Mouse (Mus musculus) embryonic facial prominence, embryonic 14.5 days (tissue): ENCODE results near the gene Cldn6. TPM values are rescaled to one million over a fixed set of nuclear protein-coding genes. Genes with fewer than 3 reads are reported as not detected.

Experiments used
- ATAC-seq: fragments of 200-750 bp; cut with Nextera tagmentation; 2 replicates; pipeline ENCODE4 v1.8.0; 2017; ENCODE audit warnings: low read depth, moderate number of reproducible peaks, moderate TSS enrichment
- DNase-seq: peaks from one replicate; pipeline ENCODE4 v3.0.0-alpha.2; 2015; ENCODE audit warnings: low spot score
- H3K27ac ChIP-seq: fragments of 300-500 bp; sonication (generic); replicated peaks from 2 replicates; pipeline ENCODE4 v1.5.1; 2014; ENCODE audit warnings: low read depth, mild to moderate bottlenecking, low read length, moderate library complexity
- H3K27me3 ChIP-seq: fragments of 300-500 bp; sonication (generic); replicated peaks from 2 replicates; pipeline ENCODE4 v1.6.1; 2014; ENCODE audit warnings: low read length; ENCODE audit not compliant: control insufficient read depth, insufficient read depth
- H3K36me3 ChIP-seq: fragments of 300-500 bp; sonication (generic); 2 replicates; pipeline ENCODE4 v1.6.1; 2014; ENCODE audit warnings: low read length, mixed read lengths; ENCODE audit not compliant: control insufficient read depth, insufficient read depth
- H3K4me1 ChIP-seq: fragments of 300-500 bp; sonication (generic); 2 replicates; pipeline ENCODE4 v1.6.1; 2014; ENCODE audit warnings: antibody characterized with exemption, low read length; ENCODE audit not compliant: control insufficient read depth, insufficient read depth
- H3K4me2 ChIP-seq: fragments of 300-500 bp; sonication (generic); 2 replicates; pipeline ENCODE4 v1.6.1; 2014; ENCODE audit warnings: low read depth, mild to moderate bottlenecking, low read length, moderate library complexity, mixed read lengths
- H3K4me3 ChIP-seq: fragments of 300-500 bp; sonication (generic); 2 replicates; pipeline ENCODE4 v1.5.1; 2014; ENCODE audit warnings: low read depth, mild to moderate bottlenecking, low read length
- H3K9ac ChIP-seq: fragments of 300-500 bp; sonication (generic); 2 replicates; pipeline ENCODE4 v1.6.1; 2014; ENCODE audit warnings: low read depth, mild to moderate bottlenecking, low read length, moderate library complexity, mixed read lengths
- H3K9me3 ChIP-seq: fragments of 300-500 bp; sonication (generic); 2 replicates; pipeline ENCODE4 v1.6.1; 2016; ENCODE audit warnings: low read length; ENCODE audit not compliant: control insufficient read depth
- WGBS: fragments of 180-500 bp; shearing (Covaris S2); extraction: QIAGEN DNeasy Blood & Tissue Kit; methylation state at CpG from one replicate; pipeline ENCODE4 v1.1.7; 2014; 5-methylcytosine and 5-hydroxymethylcytosine counted together
- polyA plus RNA-seq: library from polyadenylated mRNA; unstranded; fragments of >200 nt; fragmentation: Nextera tagmentation; extraction: Ambion mirVana; gene quantifications from 2 replicates; pipeline ENCODE4 v1.2.1, GENCODE M21; 2014

Cldn6 gene
- polyA plus RNA-seq, 1 experiment from 2014 or later = 17.0 TPM

- Histone ChIP-seq H3K4me3 (no peak overlapping the region), H3K27me3 (peaks cover 1% of the 10 kb centered on the region; the same call in 1 of the 2 replicates), H3K4me2 (no peak overlapping the region), H3K9me3 (no peaks in the 10 kb centered on the region), H3K4me1 (no peaks in the 10 kb centered on the region), H3K9ac (no peak overlapping the region), H3K27ac (no peak overlapping the region), H3K36me3 (no peaks in the 10 kb centered on the region)
- 68% methylated on average over 2 of the region's 2 CpGs for WGBS
- DNase-seq (no peak), ATAC-seq (no peak)
Observed at GRCm38 (mm10) chr17:23654410-23654809, 24.6 kb upstream of the Cldn6 start.

- WGBS = 85% methylated on average over 3 of the region's 3 CpGs
- H3K9me3 ChIP-seq = no peaks in the 10 kb centered on the region
- ATAC-seq (no peak), DNase-seq (no peak)
- peaks cover 5% of the 10 kb centered on the region; the same call in 1 of the 2 replicates for H3K4me1 ChIP-seq
- H3K4me2 ChIP-seq = no peak overlapping the region
- H3K27me3 ChIP-seq = peaks cover 40% of the 10 kb centered on the region
- no peaks in the 10 kb centered on the region for H3K36me3 ChIP-seq
- H3K9ac ChIP-seq = no peak overlapping the region
- H3K27ac ChIP-seq = no peak overlapping the region
- no peak overlapping the region for H3K4me3 ChIP-seq
Observed at GRCm38 (mm10) chr17:23658450-23658849, 20.6 kb upstream of the Cldn6 start.

GRCm38 (mm10) chr17:23660117-23660875 lies 18.8 kb upstream of the Cldn6 start, which contains the start of gene Bicdl2:
Bicdl2 (plus strand) TSS chr17:23660506.
- no peaks in the 10 kb centered on the region for H3K9me3 ChIP-seq

DNA sequence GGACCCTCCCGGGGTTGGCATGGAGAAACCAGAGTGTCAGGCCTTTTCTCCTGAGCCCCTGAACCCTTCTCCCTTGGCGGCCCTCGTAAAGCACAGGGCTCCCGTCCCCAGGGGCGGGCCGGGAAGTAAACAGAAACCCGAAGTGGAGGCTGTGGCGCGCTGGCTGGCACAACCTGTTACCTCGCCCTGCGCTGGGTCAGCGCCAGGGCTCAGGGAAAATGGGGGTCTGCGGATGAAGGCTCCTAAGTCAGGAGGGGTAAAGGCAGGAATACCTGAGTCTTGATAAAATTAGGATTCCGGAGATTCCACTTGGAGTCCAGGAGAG lies 18.2 kb upstream of the Cldn6 start:
- no peak overlapping the region for H3K27ac ChIP-seq

More at GRCm38 (mm10) chr17:23660117-23660875, 18.8 kb upstream of the Cldn6 start, which contains the start of gene Bicdl2:
- Histone ChIP-seq H3K4me1 (peaks cover 11% of the 10 kb centered on the region; the same call in 1 of the 2 replicates), H3K4me2 (peak within 1 kb of the TSS; percentile 36), H3K27me3 (peaks cover 40% of the 10 kb centered on the region), H3K27ac (no peak within 1 kb of the TSS), H3K9ac (no peak within 1 kb of the TSS; the same call in 1 of the 2 replicates), H3K36me3 (no peaks in the 10 kb centered on the region), H3K4me3 (peak within 1 kb of the TSS; percentile 23)
- 4% methylated on average over 25 of the region's 27 CpGs for WGBS
- ATAC-seq (peak; percentile 42; the same call in 1 of the 2 replicates), DNase-seq (peak; percentile 65)

DNA sequence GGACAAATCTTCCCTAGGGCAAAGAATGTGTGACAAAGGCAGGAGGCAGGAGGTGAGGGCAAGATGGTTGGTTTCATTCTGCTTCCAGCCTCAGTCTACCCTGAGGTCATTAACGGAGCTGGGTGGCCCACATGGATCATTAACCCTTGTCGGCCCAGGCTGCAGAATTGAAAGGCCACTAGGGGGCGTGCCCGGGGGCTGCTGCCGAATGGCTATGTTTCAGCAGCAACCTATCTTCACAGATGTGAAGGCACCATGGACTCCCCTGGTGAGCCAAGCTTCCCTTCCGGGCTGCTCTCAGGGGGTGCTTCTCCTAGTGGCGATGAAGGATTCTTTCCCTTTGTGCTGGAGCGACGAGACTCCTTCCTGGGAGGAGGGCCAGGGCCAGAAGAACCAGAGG lies 17.5 kb upstream of the Cldn6 start:
- WGBS = 0% methylated on average over 9 of the region's 9 CpGs
- Histone ChIP-seq H3K4me2 (no peak overlapping the region), H3K27ac (no peak overlapping the region), H3K9me3 (no peaks in the 10 kb centered on the region), H3K9ac (no peak overlapping the region), H3K27me3 (peaks cover 40% of the 10 kb centered on the region), H3K4me3 (no peak overlapping the region), H3K36me3 (peaks cover 4% of the 10 kb centered on the region; the same call in 1 of the 2 replicates), H3K4me1 (peaks cover 11% of the 10 kb centered on the region; the same call in 1 of the 2 replicates)
- no peak for DNase-seq
- ATAC-seq = no peak

More for the DNA sequence above, 18.2 kb upstream of the Cldn6 start:
- peak; percentile 50 for DNase-seq
- Histone ChIP-seq H3K4me2 (peak overlapping the region; percentile 36), H3K36me3 (no peaks in the 10 kb centered on the region), H3K4me1 (peaks cover 11% of the 10 kb centered on the region; the same call in 1 of the 2 replicates), H3K4me3 (peak overlapping the region; percentile 23), H3K9me3 (no peaks in the 10 kb centered on the region), H3K27me3 (peaks cover 40% of the 10 kb centered on the region), H3K9ac (no peak overlapping the region)
- ATAC-seq = peak; percentile 59; the same call in 1 of the 2 replicates
- WGBS = 4% methylated on average over 14 of the region's 14 CpGs

- WGBS = 7% methylated on average over 5 of the region's 5 CpGs
- H3K4me2 ChIP-seq = no peak overlapping the region
Observed at GRCm38 (mm10) chr17:23664556-23665021, 14.5 kb upstream of the Cldn6 start.

GRCm38 (mm10) chr17:23665511-23665910 lies 13.5 kb upstream of the Cldn6 start:
- no peak for ATAC-seq
- H3K27ac ChIP-seq = no peak overlapping the region
- no peak overlapping the region for H3K4me2 ChIP-seq
- H3K9me3 ChIP-seq = no peaks in the 10 kb centered on the region
- peaks cover 27% of the 10 kb centered on the region for H3K27me3 ChIP-seq
- no peak for DNase-seq
- no peak overlapping the region for H3K4me3 ChIP-seq
- WGBS = 76% methylated on average over 14 of the region's 14 CpGs
- H3K36me3 ChIP-seq = peaks cover 40% of the 10 kb centered on the region
- 0 out of 2 replicates have a peak overlapping the region, but pooled peaks have one; percentile 5 for H3K9ac ChIP-seq
- H3K4me1 ChIP-seq = peaks cover 10% of the 10 kb centered on the region; the same call in 1 of the 2 replicates

More at GRCm38 (mm10) chr17:23664556-23665021, 14.5 kb upstream of the Cldn6 start:
- Histone ChIP-seq H3K4me1 (peaks cover 11% of the 10 kb centered on the region; the same call in 1 of the 2 replicates), H3K4me3 (no peak overlapping the region), H3K9ac (0 out of 2 replicates have a peak overlapping the region, but pooled peaks have one; percentile 5), H3K9me3 (no peaks in the 10 kb centered on the region), H3K36me3 (peaks cover 31% of the 10 kb centered on the region), H3K27me3 (peaks cover 37% of the 10 kb centered on the region), H3K27ac (no peak overlapping the region)
- ATAC-seq = peak; percentile 60
- peak; percentile 67 for DNase-seq

- Histone ChIP-seq H3K27ac (no peak overlapping the region), H3K4me1 (peaks cover 16% of the 10 kb centered on the region), H3K4me2 (no peak overlapping the region), H3K4me3 (no peak overlapping the region), H3K27me3 (no peaks in the 10 kb centered on the region), H3K9ac (no peak overlapping the region), H3K36me3 (peaks cover 42% of the 10 kb centered on the region), H3K9me3 (no peaks in the 10 kb centered on the region)
- ATAC-seq = no peak
- WGBS = 81% methylated on average over 7 of the region's 7 CpGs
- DNase-seq = no peak
Observed at GRCm38 (mm10) chr17:23670516-23671074, 8.5 kb upstream of the Cldn6 start.
